Mouse (Mus musculus) stomach, embryonic 16.5 days (tissue): ENCODE results near the gene Cdon. TPM values are rescaled to one million over a fixed set of nuclear protein-coding genes. Genes with fewer than 3 reads are reported as not detected.

Source experiments
- ATAC-seq: fragments of 200-750 bp; cut with Nextera tagmentation; 2 replicates; pipeline ENCODE4 v1.8.0; 2017; ENCODE audit warnings: moderate number of reproducible peaks, moderate TSS enrichment; ENCODE audit not compliant: insufficient read depth, low FRiP score
- H3K27ac ChIP-seq: fragments of 300-500 bp; sonication (generic); 2 replicates; pipeline ENCODE4 v1.5.1; 2014; ENCODE audit warnings: low read length
- H3K27me3 ChIP-seq: fragments of 300-500 bp; sonication (generic); 2 replicates; pipeline ENCODE4 v1.6.1; 2014; ENCODE audit warnings: low read length, control low read depth, mixed read lengths; ENCODE audit not compliant: control insufficient read depth, insufficient read depth
- H3K36me3 ChIP-seq: fragments of 300-500 bp; sonication (generic); 2 replicates; pipeline ENCODE4 v1.6.1; 2014; ENCODE audit warnings: low read length; ENCODE audit not compliant: control insufficient read depth, insufficient read depth
- H3K4me1 ChIP-seq: fragments of 300-500 bp; sonication (generic); 2 replicates; pipeline ENCODE4 v1.6.1; 2014; ENCODE audit warnings: low read length, control low read depth, mixed read lengths; ENCODE audit not compliant: control insufficient read depth, insufficient read depth
- H3K4me2 ChIP-seq: fragments of 300-500 bp; sonication (generic); 2 replicates; pipeline ENCODE4 v1.6.1; 2014; ENCODE audit warnings: low read depth, low read length, mixed read lengths
- H3K4me3 ChIP-seq: fragments of 300-500 bp; sonication (generic); replicated peaks from 2 replicates; pipeline ENCODE4 v1.5.1; 2014; ENCODE audit warnings: mild to moderate bottlenecking, low read length
- H3K9ac ChIP-seq: fragments of 300-500 bp; sonication (generic); 2 replicates; pipeline ENCODE4 v1.6.1; 2014; ENCODE audit warnings: low read length
- H3K9me3 ChIP-seq: fragments of 300-500 bp; sonication (generic); replicated peaks from 2 replicates; pipeline ENCODE4 v1.6.1; 2016; ENCODE audit warnings: low read length, control low read depth; ENCODE audit not compliant: control insufficient read depth
- WGBS: fragments of 180-500 bp; shearing (Covaris S2); extraction: QIAGEN DNeasy Blood & Tissue Kit; methylation state at CpG from one replicate; pipeline ENCODE4 v1.1.7; 2014; 5-methylcytosine and 5-hydroxymethylcytosine counted together
- polyA plus RNA-seq: library from polyadenylated mRNA; unstranded; fragments of >200 nt; fragmentation: Nextera tagmentation; extraction: Ambion mirVana; gene quantifications from 2 replicates; pipeline ENCODE4 v1.2.1, GENCODE M21; 2015

Cdon gene
- polyA plus RNA-seq = 7.6 TPM in 2 replicates

DNA sequence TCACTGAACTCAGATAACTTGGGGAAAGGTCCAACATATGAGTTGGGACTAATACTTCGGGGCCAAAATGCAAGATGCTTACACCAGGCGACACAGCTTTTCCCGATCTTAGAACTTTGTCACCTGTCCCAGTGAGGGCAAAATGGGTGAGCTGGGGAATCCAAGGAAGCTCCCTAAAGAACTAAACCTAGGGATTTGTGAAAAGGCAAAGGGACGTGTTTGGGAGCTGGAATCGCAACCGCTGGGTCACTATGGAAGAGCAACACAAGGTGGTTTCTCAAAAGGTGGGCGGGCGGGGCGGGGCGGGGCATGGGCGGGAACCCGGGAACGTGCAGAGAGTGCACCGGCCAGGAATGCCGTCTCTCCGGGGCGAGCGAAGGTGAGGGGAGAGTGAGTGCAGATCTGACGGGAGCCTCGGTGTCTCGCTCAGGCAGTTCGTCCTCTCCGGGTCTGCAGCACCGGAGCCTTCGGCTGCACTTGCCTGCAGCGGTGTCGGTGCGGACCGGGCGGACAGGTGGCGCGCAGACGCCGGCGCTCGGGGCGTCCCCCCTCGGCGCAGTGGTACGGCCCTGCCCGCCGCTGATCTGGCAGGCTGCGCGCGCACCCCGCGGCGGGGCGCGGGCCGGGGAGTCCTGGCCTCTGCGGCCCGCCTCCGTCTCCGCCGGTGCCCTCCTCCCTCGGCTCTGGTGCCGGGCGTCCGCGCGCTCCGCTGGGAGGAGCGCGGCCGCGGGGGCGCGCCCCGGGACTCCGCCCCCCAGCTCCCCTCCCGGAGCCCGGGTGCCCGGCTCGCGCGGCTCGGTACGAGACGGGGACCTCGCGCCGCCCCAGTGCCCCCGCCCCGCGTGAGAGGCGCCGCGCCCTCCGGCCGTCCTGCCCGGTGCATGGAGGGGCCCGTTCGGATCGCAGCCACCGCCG is at the start of gene Cdon:
TSS of gene Cdon (plus strand) at position 324 of the 915 bp plus-strand sequence.
- peaks cover 17% of the 10 kb centered on the region for H3K4me1 ChIP-seq
- peak within 1 kb of the TSS; percentile 97 for H3K9ac ChIP-seq
- H3K27me3 ChIP-seq = no peaks in the 10 kb centered on the region
- H3K4me3 ChIP-seq = peak within 1 kb of the TSS; percentile 99
- under 1% methylated on average over 77 of the region's 97 CpGs for WGBS
- peak; percentile 96 for ATAC-seq
- peak within 1 kb of the TSS; percentile 80 for H3K4me2 ChIP-seq
- H3K27ac ChIP-seq = peak within 1 kb of the TSS; percentile 94
- no peaks in the 10 kb centered on the region for H3K36me3 ChIP-seq
- no peaks in the 10 kb centered on the region for H3K9me3 ChIP-seq

DNA sequence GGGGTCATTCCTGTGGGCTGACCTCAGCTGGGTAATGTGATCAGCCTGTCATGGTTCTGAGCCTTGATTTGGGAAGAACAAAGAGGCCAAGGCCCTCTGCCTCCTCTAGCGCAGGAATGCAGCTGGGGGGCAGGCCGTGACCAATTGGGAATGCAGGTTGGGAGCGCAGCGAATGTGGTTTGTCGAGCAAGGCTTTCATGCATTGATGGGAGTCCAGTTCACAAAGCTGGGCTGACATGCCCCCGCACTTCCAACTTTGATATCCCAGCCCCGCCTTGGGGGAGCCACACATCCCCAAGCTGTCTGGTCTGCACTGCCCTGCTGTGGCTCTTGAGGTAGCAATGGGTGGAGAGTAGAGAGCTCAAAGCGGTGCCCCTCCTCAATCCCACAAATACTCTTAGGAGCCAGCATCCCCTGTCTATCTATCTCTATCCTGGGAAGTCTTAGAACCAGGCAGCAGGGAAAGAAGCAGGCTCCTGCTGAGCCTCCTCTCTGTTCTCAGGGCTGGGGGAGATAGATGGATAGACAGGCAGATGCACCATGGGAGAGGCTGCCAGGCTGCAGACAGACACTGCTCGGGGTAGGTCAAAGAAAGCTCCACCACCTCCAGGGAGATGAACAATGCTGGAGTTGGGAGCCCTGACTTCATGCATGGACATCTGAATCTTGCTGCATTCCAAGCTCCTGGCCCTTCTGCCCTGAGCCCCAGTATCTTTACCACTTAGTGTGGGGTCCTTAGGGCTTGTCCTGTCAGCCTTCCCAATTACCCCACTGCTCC is 48.4 kb upstream of the Cdon start:
- Histone ChIP-seq H3K36me3 (no peaks in the 10 kb centered on the region), H3K27ac (no peak overlapping the region), H3K4me1 (no peaks in the 10 kb centered on the region), H3K27me3 (no peaks in the 10 kb centered on the region), H3K9me3 (no peaks in the 10 kb centered on the region), H3K4me3 (no peak overlapping the region), H3K9ac (no peak overlapping the region), H3K4me2 (no peak overlapping the region)
- 62% methylated on average over 9 of the region's 9 CpGs for WGBS
- ATAC-seq = no peak

DNA sequence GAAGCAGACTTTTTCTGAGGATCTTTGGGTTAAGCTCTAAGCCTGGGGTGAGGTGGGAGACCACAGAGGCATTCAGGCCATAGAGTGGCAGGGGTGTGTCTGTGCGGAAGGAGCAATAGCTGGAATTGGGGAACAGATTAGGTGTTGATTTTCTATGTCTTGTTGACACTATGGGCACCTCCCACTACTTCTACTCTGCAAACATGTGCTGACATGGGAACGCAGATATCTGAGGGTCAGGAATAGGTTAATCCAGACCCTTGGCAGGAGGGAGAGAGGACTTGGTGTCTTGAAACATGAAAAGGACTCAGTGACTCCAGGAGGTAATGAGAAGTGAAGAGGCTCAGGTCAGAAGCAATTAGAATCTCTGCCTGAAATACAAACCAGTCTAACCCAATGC is 43.0 kb upstream of the Cdon start:
- Histone ChIP-seq H3K27me3 (no peaks in the 10 kb centered on the region), H3K9me3 (no peaks in the 10 kb centered on the region)
- ATAC-seq = 0 out of 2 replicates have a peak, but pooled peaks have one; percentile 50

DNA sequence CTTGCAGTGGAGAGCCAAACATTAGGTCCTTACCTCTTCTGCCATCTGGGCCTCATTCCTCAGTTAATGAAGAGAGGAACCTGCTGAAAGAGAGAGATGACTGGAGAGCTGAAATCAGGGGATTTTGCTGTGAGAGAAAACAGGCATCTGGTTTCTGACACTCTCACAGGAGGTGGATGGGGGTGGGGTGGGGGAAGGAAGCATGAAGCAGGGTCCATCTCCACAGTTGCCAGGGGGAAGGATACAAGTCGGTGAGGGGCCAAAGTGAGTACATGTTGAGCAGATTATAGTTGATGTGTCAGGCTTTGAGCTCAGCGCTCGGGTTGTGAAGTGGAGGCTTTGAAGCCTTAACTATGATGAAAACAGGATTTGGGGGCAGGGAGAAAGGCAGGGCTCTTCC is 41.9 kb upstream of the Cdon start:
- 0 out of 2 replicates have a peak, but pooled peaks cover 2% of the 10 kb centered on the region for H3K4me1 ChIP-seq
- no peaks in the 10 kb centered on the region for H3K36me3 ChIP-seq
- ATAC-seq = no peak
- WGBS = 62% methylated on average over 3 of the region's 3 CpGs
- H3K4me2 ChIP-seq = no peak overlapping the region
- no peak overlapping the region for H3K4me3 ChIP-seq
- H3K27me3 ChIP-seq = no peaks in the 10 kb centered on the region
- no peaks in the 10 kb centered on the region for H3K9me3 ChIP-seq
- no peak overlapping the region for H3K9ac ChIP-seq
- no peak overlapping the region for H3K27ac ChIP-seq

More for the DNA sequence above, 43.0 kb upstream of the Cdon start:
- no peak overlapping the region for H3K9ac ChIP-seq
- H3K4me1 ChIP-seq = no peaks in the 10 kb centered on the region
- WGBS = 58% methylated on average over 2 of the region's 2 CpGs
- no peak overlapping the region for H3K4me2 ChIP-seq
- no peak overlapping the region for H3K4me3 ChIP-seq
- H3K27ac ChIP-seq = no peak overlapping the region
- no peaks in the 10 kb centered on the region for H3K36me3 ChIP-seq

DNA sequence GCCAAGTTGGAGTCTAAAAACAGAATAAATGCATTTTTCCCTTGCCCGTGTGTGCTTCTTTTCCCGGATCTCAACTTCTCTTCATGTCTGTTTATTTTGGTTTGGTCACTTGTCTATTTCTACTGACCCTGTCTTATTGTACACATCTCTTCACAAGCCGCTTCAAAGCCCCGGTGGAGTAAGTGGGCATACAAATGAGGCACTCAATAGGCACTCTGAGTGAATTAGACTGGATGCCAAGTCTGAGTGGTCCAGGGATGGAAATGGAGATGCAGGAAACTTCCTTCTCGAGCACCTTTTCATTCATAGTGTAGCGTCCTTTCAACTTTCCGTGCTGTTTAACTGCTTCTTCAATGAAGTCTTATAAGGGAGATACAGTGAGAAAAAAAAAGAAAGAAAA is 21.0 kb upstream of the Cdon start:
- ATAC-seq = no peak
- Histone ChIP-seq H3K36me3 (no peaks in the 10 kb centered on the region), H3K9ac (no peak overlapping the region), H3K9me3 (no peaks in the 10 kb centered on the region), H3K27me3 (no peaks in the 10 kb centered on the region), H3K4me3 (no peak overlapping the region), H3K27ac (no peak overlapping the region), H3K4me1 (peaks cover 9% of the 10 kb centered on the region; the same call in 1 of the 2 replicates), H3K4me2 (no peak overlapping the region)
- 48% methylated on average over 7 of the region's 7 CpGs for WGBS

DNA sequence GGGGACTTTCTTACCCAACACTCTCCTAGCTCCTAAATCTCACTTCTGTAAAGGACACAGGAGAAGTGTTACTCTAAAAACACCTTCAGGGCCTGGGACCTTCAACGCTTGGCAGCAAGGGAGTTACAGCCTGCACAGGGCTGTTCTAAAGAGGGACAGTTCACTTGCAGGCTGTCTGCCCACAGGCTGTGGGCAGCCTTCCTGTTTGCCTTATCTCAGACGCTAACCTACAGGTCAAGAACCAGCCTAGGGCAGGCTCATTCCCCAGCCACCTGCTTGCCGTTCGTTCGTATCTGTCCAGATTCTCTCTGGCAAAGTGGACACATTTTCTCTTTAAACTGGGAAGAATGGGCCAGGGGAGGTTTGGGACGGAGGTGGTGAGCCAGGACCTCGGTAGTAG is 20.5 kb upstream of the Cdon start:
- no peak overlapping the region for H3K4me2 ChIP-seq
- no peak overlapping the region for H3K27ac ChIP-seq
- WGBS = 19% methylated on average over 7 of the region's 7 CpGs
- ATAC-seq = no peak
- no peaks in the 10 kb centered on the region for H3K9me3 ChIP-seq
- H3K27me3 ChIP-seq = no peaks in the 10 kb centered on the region
- no peaks in the 10 kb centered on the region for H3K36me3 ChIP-seq
- peaks cover 13% of the 10 kb centered on the region; the same call in 1 of the 2 replicates for H3K4me1 ChIP-seq
- H3K4me3 ChIP-seq = no peak overlapping the region
- H3K9ac ChIP-seq = 0 out of 2 replicates have a peak overlapping the region, but pooled peaks have one; percentile 17

DNA sequence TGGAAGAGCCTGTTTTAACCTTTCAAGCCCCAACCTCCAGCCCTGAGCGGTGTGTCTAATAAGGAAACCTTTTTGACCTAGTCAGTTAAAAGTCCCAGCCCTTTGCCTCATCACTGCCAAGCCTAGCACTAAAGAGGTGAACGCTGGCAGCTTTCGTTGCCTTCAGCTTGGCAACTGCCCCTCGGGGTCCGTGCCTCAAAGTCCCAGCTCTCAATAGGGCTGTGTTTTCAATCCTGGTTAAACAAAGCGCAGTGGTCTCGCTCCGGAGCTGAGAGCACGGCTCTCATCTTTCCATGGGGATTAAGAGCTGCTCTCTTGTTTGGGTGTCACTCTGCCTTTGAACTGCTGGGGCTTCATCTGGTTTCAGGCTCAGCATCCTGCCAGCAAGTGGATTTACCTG is 20.1 kb upstream of the Cdon start:
- peaks cover 13% of the 10 kb centered on the region; the same call in 1 of the 2 replicates for H3K4me1 ChIP-seq
- 11% methylated on average over 9 of the region's 9 CpGs for WGBS
- H3K36me3 ChIP-seq = no peaks in the 10 kb centered on the region
- H3K27ac ChIP-seq = no peak overlapping the region
- no peaks in the 10 kb centered on the region for H3K9me3 ChIP-seq
- H3K4me2 ChIP-seq = no peak overlapping the region
- no peak for ATAC-seq
- no peak overlapping the region for H3K9ac ChIP-seq
- no peak overlapping the region for H3K4me3 ChIP-seq
- no peaks in the 10 kb centered on the region for H3K27me3 ChIP-seq

DNA sequence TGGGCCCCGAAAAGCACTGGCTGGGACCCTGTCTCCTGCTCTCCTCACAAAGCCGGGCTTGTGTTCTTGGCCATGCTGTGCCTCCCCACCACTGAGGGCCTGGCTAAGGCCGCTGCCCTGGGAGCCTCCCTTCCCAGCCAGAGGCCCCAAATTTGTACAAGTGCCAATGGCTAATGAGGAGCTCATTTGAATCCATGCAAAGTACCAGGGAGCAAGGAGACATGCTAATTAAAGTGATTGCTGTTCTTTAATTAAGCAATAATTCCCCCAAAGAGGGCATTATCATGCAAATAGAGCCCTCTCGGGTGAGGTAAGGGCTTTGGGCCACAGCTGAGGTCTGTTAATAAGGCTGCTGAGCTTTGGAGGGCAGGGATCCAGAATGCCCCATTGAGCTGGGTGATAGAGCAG is 18.3 kb upstream of the Cdon start:
- WGBS = 66% methylated on average over 4 of the region's 4 CpGs
- no peaks in the 10 kb centered on the region for H3K9me3 ChIP-seq
- no peak for ATAC-seq
- H3K4me1 ChIP-seq = peaks cover 13% of the 10 kb centered on the region; the same call in 1 of the 2 replicates
- H3K4me2 ChIP-seq = no peak overlapping the region
- H3K27ac ChIP-seq = no peak overlapping the region
- no peak overlapping the region for H3K4me3 ChIP-seq
- H3K9ac ChIP-seq = no peak overlapping the region
- H3K36me3 ChIP-seq = no peaks in the 10 kb centered on the region
- no peaks in the 10 kb centered on the region for H3K27me3 ChIP-seq

DNA sequence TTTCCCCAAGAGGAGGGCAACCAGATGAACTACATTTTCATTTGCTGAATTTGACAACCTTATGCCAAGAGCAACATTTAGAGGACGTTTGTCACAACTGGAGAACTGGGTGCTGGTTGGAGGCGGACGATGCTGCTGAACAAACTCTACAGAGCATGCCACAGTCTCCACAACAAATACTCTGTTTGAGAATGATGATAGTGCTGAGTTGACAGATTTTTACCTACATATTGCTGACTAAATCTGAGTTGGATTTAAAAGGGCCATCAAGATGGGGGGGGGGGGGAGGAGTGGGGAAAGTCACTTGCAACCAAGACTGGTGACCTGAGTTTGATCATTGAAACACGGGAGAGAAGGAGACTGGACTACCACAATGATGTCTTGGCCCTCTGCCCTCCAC is 17.4 kb upstream of the Cdon start:
- H3K4me3 ChIP-seq = no peak overlapping the region
- no peak for ATAC-seq

More for the DNA sequence above, 17.4 kb upstream of the Cdon start:
- no peak overlapping the region for H3K9ac ChIP-seq
- no peaks in the 10 kb centered on the region for H3K36me3 ChIP-seq
- H3K9me3 ChIP-seq = no peaks in the 10 kb centered on the region
- no peak overlapping the region for H3K27ac ChIP-seq
- H3K4me1 ChIP-seq = peaks cover 13% of the 10 kb centered on the region; the same call in 1 of the 2 replicates
- no peak overlapping the region for H3K4me2 ChIP-seq
- no peaks in the 10 kb centered on the region for H3K27me3 ChIP-seq
- 77% methylated on average over 4 of the region's 4 CpGs for WGBS
